Mouse (Mus musculus): ENCODE measurements at regions not wholly inside any gene's neighbourhood (a gene's known extent, or its start where the extent isn't known, plus 50 kb on each side); places are given as distances from the start of the nearest gene placed in this dataset.

DNA sequence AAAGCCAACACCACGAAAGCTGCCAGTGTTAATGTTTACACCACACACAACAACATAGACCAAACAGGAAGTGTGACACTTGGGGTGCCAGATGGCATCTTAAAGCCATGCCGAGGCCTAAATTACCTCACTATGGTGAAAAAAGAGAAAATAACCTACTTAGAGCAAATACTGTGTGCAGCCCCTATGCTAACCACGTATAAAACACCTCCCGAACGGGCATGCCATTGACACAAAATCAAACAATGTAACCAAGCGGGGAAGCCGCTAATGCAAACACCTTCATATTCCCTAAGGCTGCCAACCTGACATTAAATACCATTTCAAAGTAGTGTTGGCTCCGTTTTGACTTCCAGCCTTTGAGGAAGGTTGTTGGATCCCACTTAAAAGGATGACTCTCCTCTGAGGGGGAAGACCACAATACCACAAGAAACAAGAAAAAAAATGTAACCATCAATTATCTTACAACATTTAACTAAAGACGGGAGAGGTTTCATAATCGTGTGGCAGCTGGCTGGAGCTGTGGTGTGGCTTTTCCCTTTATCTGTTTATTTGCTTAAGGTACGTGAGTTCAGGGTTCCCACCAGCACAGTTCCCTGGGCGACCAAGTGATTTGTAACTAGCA, 96.1 kb upstream of the Lef1 start:
- Histone ChIP-seq H3K27ac (no peak overlapping the region), H3K9ac (no peak overlapping the region), H3K4me2 (replicated peaks) (no peak overlapping the region), H3K27me3 (replicated peaks) (no peaks in the 10 kb centered on the region), H3K4me1 (peaks cover 3% of the 10 kb centered on the region; the same call in 1 of the 2 replicates), H3K4me3 (no peak overlapping the region), H3K36me3 (no peaks in the 10 kb centered on the region), H3K9me3 (no peaks in the 10 kb centered on the region)
- no peak for ATAC-seq (ENCODE audit: low FRiP score, low read depth)
- WGBS: 54% methylated on average over 12 of the region's 12 CpGs

DNA sequence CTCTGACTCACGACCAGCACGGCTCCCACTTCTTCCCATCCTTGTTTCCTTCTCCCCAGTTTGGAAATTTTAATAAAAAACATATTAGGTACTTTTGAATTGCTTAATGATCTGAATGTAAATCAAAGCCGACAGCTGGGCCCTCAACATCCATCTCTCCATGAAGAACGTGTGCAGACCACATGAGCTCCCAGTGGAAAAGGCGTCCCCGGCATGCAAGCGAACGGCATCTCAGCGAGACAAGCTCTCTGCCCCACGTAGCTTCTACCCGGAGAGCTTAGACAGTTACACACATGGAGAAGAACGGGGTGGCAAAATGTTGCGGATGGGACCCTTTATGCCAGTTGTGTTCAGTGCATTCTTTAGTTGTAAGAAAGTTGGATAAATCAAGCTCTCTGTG, 109.6 kb upstream of the Lef1 start:
- Histone ChIP-seq H3K9me3 (no peaks in the 10 kb centered on the region), H3K36me3 (no peaks in the 10 kb centered on the region), H3K27me3 (replicated peaks) (no peaks in the 10 kb centered on the region), H3K4me2 (replicated peaks) (no peak overlapping the region), H3K27ac (no peak overlapping the region), H3K4me3 (no peak overlapping the region), H3K9ac (no peak overlapping the region), H3K4me1 (no peaks in the 10 kb centered on the region)
- WGBS: 78% methylated on average over 13 of the region's 13 CpGs
- ATAC-seq (ENCODE audit: low FRiP score, low read depth): no peak

DNA sequence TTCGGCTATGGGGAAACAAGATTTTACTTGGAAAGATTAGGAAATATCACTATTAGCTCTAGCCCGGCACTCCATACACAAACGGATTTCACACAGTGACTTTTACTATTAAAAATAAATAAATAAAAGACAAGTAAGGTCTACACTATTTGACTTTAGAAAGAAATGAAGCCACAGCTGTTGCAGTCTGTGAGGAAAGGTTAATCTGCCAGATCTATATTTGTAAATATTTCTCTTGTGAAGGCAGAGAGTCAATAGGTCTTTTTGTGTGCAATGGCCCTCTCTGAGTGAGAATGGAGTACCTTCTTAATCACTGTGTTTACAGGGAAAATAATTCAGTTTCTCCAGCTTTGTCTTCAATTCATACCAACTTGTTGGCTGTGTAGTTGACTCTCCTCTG, 110.0 kb upstream of the Lef1 start:
- Histone ChIP-seq H3K4me3 (no peak overlapping the region), H3K27me3 (replicated peaks) (no peaks in the 10 kb centered on the region), H3K9me3 (no peaks in the 10 kb centered on the region), H3K4me2 (replicated peaks) (no peak overlapping the region), H3K36me3 (no peaks in the 10 kb centered on the region), H3K4me1 (no peaks in the 10 kb centered on the region), H3K9ac (no peak overlapping the region), H3K27ac (no peak overlapping the region)
- 72% methylated on average over 3 of the region's 3 CpGs for WGBS
- ATAC-seq (ENCODE audit: low FRiP score, low read depth): no peak

DNA sequence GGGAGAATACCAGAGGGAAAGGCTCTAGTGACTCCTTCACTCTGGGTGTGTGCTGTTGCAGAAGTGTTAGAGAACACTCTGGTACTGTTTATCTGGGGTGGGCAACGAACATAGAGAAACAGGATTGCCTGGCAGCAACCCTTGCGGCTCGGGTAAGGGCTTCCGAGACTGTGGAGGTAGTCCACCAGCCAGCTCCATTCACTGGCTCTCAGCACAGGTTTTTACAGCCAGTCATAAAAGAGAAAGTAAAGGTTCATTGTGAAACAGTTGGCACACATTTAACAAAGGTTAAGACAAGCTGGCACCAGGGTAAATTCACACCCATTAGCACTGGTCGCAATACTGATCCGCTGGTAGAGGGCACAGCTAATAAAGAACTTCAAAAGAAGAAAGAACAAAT, 110.5 kb upstream of the Lef1 start:
- Histone ChIP-seq H3K9ac (no peak overlapping the region), H3K27me3 (replicated peaks) (no peaks in the 10 kb centered on the region), H3K4me1 (no peaks in the 10 kb centered on the region), H3K9me3 (no peaks in the 10 kb centered on the region), H3K27ac (no peak overlapping the region), H3K4me2 (replicated peaks) (no peak overlapping the region), H3K36me3 (no peaks in the 10 kb centered on the region), H3K4me3 (no peak overlapping the region)
- 33% methylated on average over 6 of the region's 6 CpGs for WGBS
- ATAC-seq (ENCODE audit: low FRiP score, low read depth): no peak

DNA sequence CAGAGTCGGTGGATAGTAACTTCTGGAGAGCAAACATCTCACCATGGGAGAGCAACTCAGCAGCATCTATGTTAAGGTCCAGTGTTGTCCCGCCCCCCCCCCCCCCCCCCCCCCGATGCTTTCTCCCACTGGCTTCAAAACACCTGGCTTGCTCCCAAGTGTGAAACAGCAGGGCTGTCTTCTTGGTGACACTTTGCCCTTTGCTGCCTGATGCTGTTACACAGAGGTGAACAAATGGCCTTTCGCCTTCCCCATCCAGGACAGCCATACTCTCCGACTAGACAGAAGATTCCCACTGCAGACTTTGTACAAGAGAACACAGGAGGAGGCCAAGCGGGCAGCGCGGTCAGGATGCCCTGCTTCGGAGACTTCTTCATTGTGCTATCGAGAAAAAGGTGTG, 111.8 kb upstream of the Lef1 start:
- no peak overlapping the region for H3K4me2 ChIP-seq (replicated peaks)
- no peak overlapping the region for H3K4me3 ChIP-seq
- no peak for ATAC-seq (ENCODE audit: low FRiP score, low read depth)
- H3K27ac ChIP-seq: no peak overlapping the region
- no peaks in the 10 kb centered on the region for H3K27me3 ChIP-seq (replicated peaks)
- no peaks in the 10 kb centered on the region for H3K4me1 ChIP-seq
- H3K36me3 ChIP-seq: no peaks in the 10 kb centered on the region
- no peak overlapping the region for H3K9ac ChIP-seq
- WGBS: 63% methylated on average over 9 of the region's 10 CpGs
- no peaks in the 10 kb centered on the region for H3K9me3 ChIP-seq

DNA sequence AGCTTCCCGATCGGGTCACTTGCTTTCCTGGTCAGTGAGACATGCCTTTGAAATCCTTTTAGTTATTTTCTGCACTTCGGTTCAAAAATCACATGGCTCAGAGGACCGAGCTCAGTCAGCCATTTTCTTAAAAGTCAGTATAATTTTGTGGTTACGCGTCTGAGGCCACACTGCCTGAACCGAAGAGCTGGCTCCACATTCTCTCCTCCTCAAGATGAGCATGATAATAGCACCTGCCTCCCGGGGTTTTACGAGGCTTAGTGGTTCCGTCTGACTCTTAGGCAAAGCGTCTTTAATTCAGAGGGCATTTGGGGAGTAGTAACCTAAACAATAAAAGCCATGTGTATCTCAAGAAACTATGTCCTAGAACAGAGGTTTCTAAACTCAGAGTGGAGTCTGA, 113.5 kb upstream of the Lef1 start:
- no peaks in the 10 kb centered on the region for H3K9me3 ChIP-seq
- no peaks in the 10 kb centered on the region for H3K27me3 ChIP-seq (replicated peaks)
- H3K4me1 ChIP-seq: no peaks in the 10 kb centered on the region
- no peak overlapping the region for H3K4me2 ChIP-seq (replicated peaks)
- H3K9ac ChIP-seq: no peak overlapping the region
- 18% methylated on average over 11 of the region's 11 CpGs for WGBS
- H3K4me3 ChIP-seq: no peak overlapping the region
- no peak overlapping the region for H3K27ac ChIP-seq
- H3K36me3 ChIP-seq: no peaks in the 10 kb centered on the region
- ATAC-seq (ENCODE audit: low FRiP score, low read depth): no peak

DNA sequence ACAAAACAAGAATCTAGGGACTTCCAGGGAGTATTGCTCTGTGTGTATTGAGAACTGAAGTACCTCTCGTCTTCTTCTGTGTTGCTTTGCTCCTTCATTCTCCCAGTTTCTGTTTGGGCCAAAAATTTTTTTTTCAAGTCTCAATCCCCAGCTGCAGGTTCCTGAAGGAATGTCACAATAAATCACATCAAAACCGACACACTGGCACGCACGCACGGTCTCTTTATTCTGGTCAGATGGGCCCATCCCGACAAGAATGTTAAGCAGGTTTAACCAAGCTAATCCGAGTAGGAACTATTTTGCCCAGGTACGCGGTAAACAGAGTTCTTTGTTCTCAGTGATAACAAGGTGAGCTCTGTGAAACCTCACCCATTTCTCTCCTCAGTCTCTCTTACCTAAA, 118.3 kb upstream of the Lef1 start:
- 61% methylated on average over 9 of the region's 9 CpGs for WGBS
- no peak overlapping the region for H3K4me3 ChIP-seq
- H3K9ac ChIP-seq: no peak overlapping the region
- H3K4me1 ChIP-seq: no peaks in the 10 kb centered on the region
- H3K9me3 ChIP-seq: no peaks in the 10 kb centered on the region
- ATAC-seq (ENCODE audit: low FRiP score, low read depth): no peak
- no peaks in the 10 kb centered on the region for H3K27me3 ChIP-seq (replicated peaks)
- H3K27ac ChIP-seq: no peak overlapping the region
- no peaks in the 10 kb centered on the region for H3K36me3 ChIP-seq
- no peak overlapping the region for H3K4me2 ChIP-seq (replicated peaks)

DNA sequence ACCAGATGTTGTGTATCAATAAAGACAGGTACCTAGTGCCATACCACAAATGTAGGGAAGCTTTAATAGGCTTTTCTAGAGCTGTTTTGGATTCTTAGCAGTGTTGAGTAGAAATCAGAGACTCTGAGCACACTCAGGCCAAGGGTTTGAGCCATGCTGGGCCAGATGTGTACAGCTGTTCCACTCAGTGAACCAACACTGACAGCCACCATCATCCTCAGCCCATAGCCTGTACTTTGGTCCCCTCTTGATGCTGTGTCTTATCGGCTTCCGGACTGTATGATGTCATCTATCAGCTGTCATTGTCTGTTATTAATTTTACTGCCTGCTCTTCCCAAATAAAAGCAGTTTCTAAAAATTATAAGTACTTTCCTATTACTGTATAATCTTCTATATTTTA, 123.6 kb upstream of the Lef1 start:
- Histone ChIP-seq H3K4me3 (no peak overlapping the region), H3K4me1 (no peaks in the 10 kb centered on the region), H3K9me3 (no peaks in the 10 kb centered on the region), H3K9ac (no peak overlapping the region), H3K4me2 (replicated peaks) (no peak overlapping the region), H3K36me3 (no peaks in the 10 kb centered on the region), H3K27ac (no peak overlapping the region), H3K27me3 (replicated peaks) (no peaks in the 10 kb centered on the region)
- ATAC-seq (ENCODE audit: low FRiP score, low read depth): no peak
- WGBS: 92% methylated on average over 2 of the region's 2 CpGs

DNA sequence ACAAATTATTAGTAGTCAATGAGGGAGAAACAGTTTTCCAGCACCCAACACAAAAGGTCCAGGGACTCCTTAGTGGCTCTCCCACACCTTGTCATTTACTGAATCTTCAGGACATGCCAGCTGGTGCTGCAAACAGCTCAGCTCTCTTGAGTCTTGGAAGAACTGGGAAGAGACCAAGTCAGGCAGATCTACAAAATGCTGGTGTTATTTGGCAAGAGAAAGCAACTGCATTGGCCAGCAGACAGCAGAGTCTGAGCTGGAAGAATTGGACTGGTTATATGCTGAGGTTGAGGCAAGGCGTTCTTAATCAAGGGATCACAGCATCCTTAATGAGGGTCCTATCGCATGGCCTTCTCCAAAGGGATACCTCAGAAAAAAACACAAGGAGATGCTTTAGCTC, 124.2 kb upstream of the Lef1 start:
- Histone ChIP-seq H3K27me3 (replicated peaks) (no peaks in the 10 kb centered on the region), H3K4me1 (no peaks in the 10 kb centered on the region), H3K4me2 (replicated peaks) (no peak overlapping the region), H3K27ac (no peak overlapping the region), H3K9me3 (no peaks in the 10 kb centered on the region), H3K9ac (no peak overlapping the region), H3K36me3 (no peaks in the 10 kb centered on the region), H3K4me3 (no peak overlapping the region)
- 95% methylated on average over 2 of the region's 2 CpGs for WGBS
- no peak for ATAC-seq (ENCODE audit: low FRiP score, low read depth)

DNA sequence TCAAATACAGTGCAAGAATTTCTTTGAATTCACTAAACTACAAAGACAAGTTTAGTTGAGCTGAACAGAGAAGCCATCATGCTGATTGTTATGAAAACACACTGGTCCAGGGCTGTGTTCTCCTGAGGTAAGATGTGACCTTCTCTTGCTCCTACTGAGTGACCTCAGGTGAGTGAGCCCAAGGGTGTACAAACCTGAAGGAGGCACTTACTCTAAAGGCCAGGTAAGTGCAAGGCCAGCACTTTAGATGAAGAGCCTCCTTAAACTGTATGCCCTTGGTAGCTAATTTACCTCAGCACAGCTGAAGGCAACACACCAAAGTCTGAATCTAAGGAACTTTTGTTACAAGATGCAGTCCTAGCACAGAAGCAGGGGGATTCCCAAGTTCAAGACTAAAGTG, 128.7 kb upstream of the Lef1 start:
- Histone ChIP-seq H3K4me3 (no peak overlapping the region), H3K9ac (no peak overlapping the region), H3K36me3 (no peaks in the 10 kb centered on the region), H3K9me3 (no peaks in the 10 kb centered on the region), H3K27ac (no peak overlapping the region), H3K4me2 (replicated peaks) (no peak overlapping the region), H3K27me3 (replicated peaks) (no peaks in the 10 kb centered on the region), H3K4me1 (no peaks in the 10 kb centered on the region)
- ATAC-seq (ENCODE audit: low FRiP score, low read depth): no peak

DNA sequence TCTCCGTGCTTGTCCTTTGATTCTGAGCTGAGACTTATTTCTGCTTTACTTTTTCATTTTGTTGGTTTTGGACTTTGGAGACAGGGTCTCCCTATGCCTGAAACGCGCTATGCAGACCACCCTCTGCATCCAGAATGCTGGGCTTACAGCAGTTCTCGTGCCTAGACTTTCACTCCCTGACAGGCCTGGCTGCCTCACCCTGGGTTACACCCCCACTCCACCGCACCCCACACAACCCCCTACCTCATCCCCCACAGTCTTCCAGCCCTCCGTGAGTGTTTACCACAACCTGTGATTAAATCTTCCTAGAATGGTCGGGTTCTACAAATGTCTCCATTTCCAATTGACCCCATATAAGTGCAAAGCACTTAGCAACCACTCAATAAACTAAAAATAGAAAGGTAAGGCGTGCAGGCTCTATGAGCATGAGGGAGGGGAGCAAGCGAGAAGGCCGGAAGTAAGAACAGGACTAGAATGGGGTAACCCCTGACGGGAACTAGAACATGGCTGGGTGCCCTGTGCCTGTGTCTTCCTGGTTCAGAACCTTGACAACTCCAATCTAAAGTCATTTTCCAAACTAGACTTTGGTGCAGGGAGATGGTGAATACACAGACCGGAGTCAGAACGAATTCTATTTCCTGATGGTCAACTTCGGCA, 131.2 kb upstream of the Lef1 start:
- Histone ChIP-seq H3K4me2 (replicated peaks) (no peak overlapping the region), H3K9me3 (no peaks in the 10 kb centered on the region), H3K27ac (no peak overlapping the region), H3K27me3 (replicated peaks) (no peaks in the 10 kb centered on the region), H3K36me3 (no peaks in the 10 kb centered on the region), H3K4me3 (no peak overlapping the region), H3K9ac (no peak overlapping the region), H3K4me1 (no peaks in the 10 kb centered on the region)
- ATAC-seq (ENCODE audit: low FRiP score, low read depth): no peak
- 85% methylated on average over 14 of the region's 14 CpGs for WGBS

DNA sequence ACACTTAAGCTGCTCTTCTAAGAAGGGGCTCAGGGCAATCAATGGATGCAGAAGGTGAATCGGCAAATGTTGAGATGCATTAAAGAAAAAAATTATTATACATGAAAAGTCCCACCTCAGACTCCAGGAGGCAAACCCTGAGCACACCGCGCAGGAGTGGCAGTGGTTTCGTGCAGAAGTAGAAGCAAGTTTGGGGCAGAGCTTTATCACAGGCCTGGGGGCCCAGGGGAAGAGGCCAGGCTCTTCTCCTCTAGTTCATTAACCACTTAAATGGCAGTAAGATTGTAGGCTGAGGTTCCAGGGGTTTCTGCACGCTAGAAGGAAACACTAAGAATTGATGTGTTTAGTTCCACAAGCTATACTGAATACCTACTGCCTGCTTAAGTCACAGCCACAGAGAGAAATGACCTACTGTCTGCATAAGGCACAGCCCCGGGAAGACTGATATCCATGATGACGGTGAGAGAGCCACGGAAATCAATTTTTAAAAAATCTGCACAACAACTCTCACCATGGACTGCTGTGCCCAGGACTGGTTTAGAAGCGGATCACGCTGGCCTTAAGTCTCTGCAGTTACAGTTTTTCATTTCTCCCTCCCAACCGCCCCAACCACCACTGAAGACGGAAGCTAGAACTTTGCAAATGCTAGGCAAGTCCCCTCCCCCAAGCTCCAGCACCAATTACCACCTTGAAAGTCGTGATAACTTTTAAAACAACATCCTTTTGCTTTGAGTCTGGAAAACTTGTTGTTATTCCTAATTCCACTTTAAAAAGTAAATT, 132.2 kb upstream of the Lef1 start:
- Histone ChIP-seq H3K27ac (no peak overlapping the region), H3K4me2 (replicated peaks) (no peak overlapping the region), H3K27me3 (replicated peaks) (no peaks in the 10 kb centered on the region), H3K36me3 (no peaks in the 10 kb centered on the region), H3K9me3 (no peaks in the 10 kb centered on the region), H3K9ac (no peak overlapping the region), H3K4me1 (no peaks in the 10 kb centered on the region), H3K4me3 (no peak overlapping the region)
- ATAC-seq (ENCODE audit: low FRiP score, low read depth): no peak
- 63% methylated on average over 13 of the region's 13 CpGs for WGBS

DNA sequence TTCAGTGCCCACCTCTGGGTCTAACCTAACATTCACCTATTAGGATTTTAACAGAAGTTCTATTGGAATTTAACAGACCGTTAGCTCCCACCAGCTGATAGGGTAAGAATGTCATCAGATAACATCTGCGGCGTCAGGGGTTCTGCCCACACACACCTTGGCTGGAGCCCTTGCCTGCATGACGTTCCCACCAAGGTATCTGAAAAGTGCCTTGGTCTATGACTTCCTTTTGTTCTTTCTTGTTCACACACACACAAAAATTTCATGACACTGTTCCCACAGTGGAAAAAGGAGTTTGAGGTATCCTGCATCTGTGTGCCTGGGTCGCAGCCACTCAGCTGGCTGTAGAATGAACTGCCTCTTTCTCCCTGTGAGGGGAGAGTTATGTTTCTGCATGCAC, 134.1 kb upstream of the Lef1 start:
- H3K4me2 ChIP-seq (replicated peaks): no peak overlapping the region
- no peak for ATAC-seq (ENCODE audit: low FRiP score, low read depth)
- H3K27me3 ChIP-seq (replicated peaks): no peaks in the 10 kb centered on the region
- H3K9ac ChIP-seq: no peak overlapping the region
- no peaks in the 10 kb centered on the region for H3K36me3 ChIP-seq
- H3K4me1 ChIP-seq: no peaks in the 10 kb centered on the region
- WGBS: 85% methylated on average over 5 of the region's 5 CpGs
- no peak overlapping the region for H3K4me3 ChIP-seq
- H3K9me3 ChIP-seq: no peaks in the 10 kb centered on the region
- H3K27ac ChIP-seq: no peak overlapping the region

Measured in neural tube, embryonic 12.5 days (tissue).